Comparison of ENCODE assay signal across 17 mouse cellular contexts in genomic region chr14:76178447-76178846, GRCm38 (mm10).
DNase-seq lines count a peak whose midpoint lies in the region; ATAC-seq and TF ChIP-seq lines count a peak whose summit lies in the region.
"Had no signal": no experiment of that assay in that cellular context is flagged by ENCODE, and none has a peak within 500 bp of the region (broad histone marks: within the 10 kb centered on the region; RNA-seq: fewer than 3 reads in every experiment).

No protein-coding gene starts in this region.

- H3K9me3 ChIP-seq in ES-Bruce4 (replicated peaks; ENCODE audit: control insufficient read depth, insufficient read depth, low read length, poor library complexity, severe bottlenecking): no peaks in the 10 kb centered on the region
- no peaks in the 10 kb centered on the region for H3K9me3 ChIP-seq in intestine, postnatal 0 days (ENCODE audit: control insufficient read depth)
- no peaks in the 10 kb centered on the region for H3K9me3 ChIP-seq in intestine, embryonic 15.5 days
- H3K9me3 ChIP-seq: forebrain, embryonic 15.5 days; heart, embryonic 12.5 days; liver, embryonic 13.5 days had no signal

- TF ChIP-seq CTCF in left cerebral cortex, adult 2 months (IDR thresholded peaks at IDR 0.05): peak; percentile 35
- TF ChIP-seq CTCF in ES-Bruce4 (IDR thresholded peaks at IDR 0.05; ENCODE audit: low read depth, low read length): peak; percentile 27
- no peak; the same call in 1 of the 2 replicates for TF ChIP-seq CTCF in intestine, postnatal 0 days (IDR thresholded peaks at IDR 0.05; ENCODE audit: low read depth)

- no peaks in the 10 kb centered on the region for H3K27me3 ChIP-seq in ES-Bruce4 (ENCODE audit: control insufficient read depth, insufficient read depth, low read length, poor library complexity, severe bottlenecking)
- H3K27me3 ChIP-seq in intestine, postnatal 0 days (replicated peaks; ENCODE audit: control insufficient read depth, insufficient read depth, low read length): no peaks in the 10 kb centered on the region
- no peaks in the 10 kb centered on the region for H3K27me3 ChIP-seq in intestine, embryonic 15.5 days (replicated peaks)
- H3K27me3 ChIP-seq: forebrain, embryonic 15.5 days; heart, embryonic 12.5 days; liver, embryonic 13.5 days had no signal

- intact Hi-C loops in left cerebral cortex, adult 2 months (cut with DNase I): no loop called here

- H3K4me2 ChIP-seq in intestine, postnatal 0 days (replicated peaks; ENCODE audit: low read depth): no peak overlapping the region
- no peak overlapping the region for H3K4me2 ChIP-seq in intestine, embryonic 15.5 days (replicated peaks)
- H3K4me2 ChIP-seq: forebrain, embryonic 15.5 days; heart, embryonic 12.5 days; liver, embryonic 13.5 days had no signal

- no peak for DNase-seq in left cerebral cortex, adult 2 months (ENCODE audit: extremely low spot score in 1 of 2, low spot score in 2 of 2)
- no peak for DNase-seq in left cerebral cortex, adult 11 months (ENCODE audit: low spot score)
- DNase-seq in B cell, adult 2 months: peak; percentile 37 to 40
- DNase-seq in c-Kit-positive CD71-positive TER-119-positive erythroid progenitor cells, embryonic 14.5 days (ENCODE audit: low spot score): peak; percentile 14
- no peak for DNase-seq in spleen, postnatal 36 days (ENCODE audit: low spot score in 2 of 2)
- DNase-seq: adrenal gland, postnatal 36 days; cerebellum, adult 18-20 months; kidney, adult 18-20 months; liver, embryonic 13.5 days; retina, postnatal 1 day; spleen, adult 18-20 months; thymus, adult 18-20 months had no signal

- TF ChIP-seq POLR2A in ES-Bruce4 (IDR thresholded peaks at IDR 0.05; ENCODE audit: insufficient read depth, low read length): no peak

- TF ChIP-seq EP300 in ES-Bruce4 (IDR thresholded peaks at IDR 0.05; ENCODE audit: insufficient read depth, low read depth, low read length): no peak

- H3K4me3 ChIP-seq in left cerebral cortex, adult 2 months: no peak overlapping the region
- H3K4me3 ChIP-seq in ES-Bruce4 (ENCODE audit: low read depth, low read length): no peak overlapping the region
- H3K4me3 ChIP-seq in intestine, postnatal 0 days (ENCODE audit: low read depth, low read length): no peak overlapping the region
- no peak overlapping the region for H3K4me3 ChIP-seq in intestine, embryonic 15.5 days (replicated peaks)
- H3K4me3 ChIP-seq: forebrain, embryonic 15.5 days; heart, embryonic 12.5 days; liver, embryonic 13.5 days had no signal

- H3K9ac ChIP-seq in ES-Bruce4 (ENCODE audit: low read depth, poor library complexity, severe bottlenecking): no peak overlapping the region
- no peak overlapping the region for H3K9ac ChIP-seq in intestine, postnatal 0 days (ENCODE audit: low read depth, low read length)
- H3K9ac ChIP-seq in intestine, embryonic 15.5 days: no peak overlapping the region
- H3K9ac ChIP-seq: forebrain, embryonic 15.5 days; heart, embryonic 12.5 days; liver, embryonic 13.5 days had no signal

- WGBS in intestine, postnatal 0 days: 88% methylated on average over 2 of the region's 2 CpGs
- 94% methylated on average over 2 of the region's 2 CpGs for whole genome bisulfite sequencing in intestine, embryonic 15.5 days

- no peaks in the 10 kb centered on the region for H3K4me1 ChIP-seq in ES-Bruce4 (ENCODE audit: control insufficient read depth, insufficient read depth, low read length)
- H3K4me1 ChIP-seq in intestine, postnatal 0 days (replicated peaks; ENCODE audit: control insufficient read depth, insufficient read depth, low read length): no peaks in the 10 kb centered on the region
- H3K4me1 ChIP-seq in intestine, embryonic 15.5 days (replicated peaks): no peaks in the 10 kb centered on the region
- H3K4me1 ChIP-seq: heart, embryonic 12.5 days; liver, embryonic 13.5 days had no signal

- no peak for ATAC-seq in intestine, postnatal 0 days
- no peak for ATAC-seq in intestine, embryonic 15.5 days
- ATAC-seq: forebrain, embryonic 15.5 days had no signal

- H3K36me3 ChIP-seq in ES-Bruce4 (ENCODE audit: control insufficient read depth, insufficient read depth, low read length, poor library complexity, severe bottlenecking): no peaks in the 10 kb centered on the region
- no peaks in the 10 kb centered on the region for H3K36me3 ChIP-seq in intestine, postnatal 0 days (ENCODE audit: control insufficient read depth, insufficient read depth)
- H3K36me3 ChIP-seq in intestine, embryonic 15.5 days: no peaks in the 10 kb centered on the region
- H3K36me3 ChIP-seq: forebrain, embryonic 15.5 days; heart, embryonic 12.5 days; liver, embryonic 13.5 days had no signal

- no peak overlapping the region for H3K27ac ChIP-seq in left cerebral cortex, adult 2 months
- no peak overlapping the region for H3K27ac ChIP-seq in ES-Bruce4 (ENCODE audit: insufficient read depth, low read length)
- H3K27ac ChIP-seq in intestine, postnatal 0 days (ENCODE audit: low read depth, low read length): no peak overlapping the region
- H3K27ac ChIP-seq in intestine, embryonic 15.5 days: no peak overlapping the region
- H3K27ac ChIP-seq: forebrain, embryonic 15.5 days; liver, embryonic 13.5 days had no signal

Comparison
In these comparisons a context has a peak if more than half of its experiments do, and no peak if none do; other contexts are left out.
1. DNase-seq: peak in B cell, adult 2 months (2 of 2) and c-Kit-positive CD71-positive TER-119-positive erythroid progenitor cells, embryonic 14.5 days (single experiment); none in left cerebral cortex, adult 2 months (0 of 2), left cerebral cortex, adult 11 months (single experiment) and spleen, postnatal 36 days (0 of 2).